Mouse (Mus musculus) liver, postnatal 0 days (tissue): ENCODE data around the gene Tmem183a.

Experiments used
- CTCF ChIP-seq: sonication (generic); IDR thresholded peaks from 2 replicates; pipeline ENCODE4 v1.5.1; 2016; ENCODE audit warnings: antibody characterized with exemption, low read depth
- EP300 ChIP-seq: IDR thresholded peaks from 2 replicates; pipeline ENCODE4 v1.6.1; 2016; ENCODE audit warnings: antibody characterized with exemption, low read depth, mild to moderate bottlenecking

DNA sequence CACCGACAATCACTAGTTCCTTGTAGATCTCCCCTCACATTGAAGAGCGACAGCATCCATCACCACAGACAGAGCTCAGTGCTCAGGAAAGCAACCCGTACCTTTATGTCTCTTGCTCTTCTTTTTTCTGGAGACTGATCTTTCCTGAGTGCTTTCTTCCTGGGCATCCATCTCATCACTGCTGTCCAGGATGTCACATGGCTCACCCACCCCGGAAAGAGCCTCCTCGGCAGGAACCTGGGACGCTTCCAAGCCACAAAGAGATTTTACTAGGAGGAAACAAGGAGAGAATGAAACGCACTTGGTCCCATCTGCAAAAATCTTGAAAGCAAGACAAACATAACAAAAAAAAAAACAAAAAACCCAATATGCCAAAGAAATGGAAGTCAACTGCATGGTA lies 1.1 kb downstream of the Tmem183a start:
- no peak for TF ChIP-seq CTCF
- no peak for TF ChIP-seq EP300
